Mouse (Mus musculus): ENCODE measurements around the gene Frmd4a.

DNA sequence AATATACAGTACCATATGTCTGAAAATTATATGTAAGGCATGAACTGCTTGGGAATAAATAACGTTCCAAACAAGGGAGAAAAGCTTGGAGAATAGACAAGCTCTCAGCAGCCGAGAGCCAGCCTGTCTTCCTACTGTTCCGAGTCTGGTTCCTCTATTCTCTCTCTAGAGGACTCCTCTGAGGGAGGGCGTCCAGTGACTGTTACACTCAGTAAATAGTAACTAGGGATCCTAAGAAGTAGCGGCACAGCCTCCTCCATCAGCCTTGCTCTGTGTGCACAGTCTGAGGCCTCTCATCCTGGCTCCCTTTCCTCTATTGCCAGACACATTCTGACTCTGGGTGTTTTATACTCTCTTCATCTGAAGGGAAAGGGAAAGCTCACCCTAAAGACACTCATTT lies 492.2 kb downstream of the Frmd4a start:
- TF ChIP-seq CTCF (IDR thresholded peaks at IDR 0.05; ENCODE audit: insufficient read depth, low read length) (no peak), POLR2A (IDR thresholded peaks at IDR 0.05; ENCODE audit: borderline replicate concordance, extremely low read depth, low read depth, low read length) (no peak)
